Comparison of ENCODE assay signal across 14 mouse cellular contexts in the genomic region with DNA sequence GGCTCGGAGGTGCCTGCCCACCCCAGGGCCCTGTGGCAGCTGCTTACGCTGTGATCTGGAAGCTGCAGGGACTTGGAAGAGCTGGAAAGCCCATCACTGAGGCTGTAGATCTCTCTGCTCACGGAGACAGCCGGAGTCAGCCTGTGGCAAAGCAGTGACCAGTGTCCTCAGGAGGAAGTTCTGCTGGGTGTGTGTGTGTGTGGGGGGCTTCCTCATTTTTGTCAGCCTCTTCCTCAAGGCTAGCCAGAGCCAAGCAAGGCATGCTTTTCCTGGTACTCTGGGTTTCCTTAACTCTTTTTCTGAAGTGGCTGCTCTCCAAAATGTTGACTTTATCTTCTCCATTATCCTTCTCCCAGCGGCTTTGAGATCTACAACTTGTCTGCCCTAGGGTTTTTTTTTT. TPM values are rescaled to one million over a fixed set of nuclear protein-coding genes. Genes with fewer than 3 reads are reported as not detected.
DNase-seq lines count a peak whose midpoint lies in the region; ATAC-seq and TF ChIP-seq lines count a peak whose summit lies in the region.
"Had no signal": no experiment of that assay in that cellular context is flagged by ENCODE, and none has a peak within 500 bp of the region (broad histone marks: within the 10 kb centered on the region; RNA-seq: fewer than 3 reads in every experiment).

No protein-coding gene starts in this region.

- no peak for TF ChIP-seq POLR2A in bone marrow, adult 2 months (IDR thresholded peaks at IDR 0.05; ENCODE audit: borderline replicate concordance, control insufficient read depth, low read depth, low read length)

- no peak overlapping the region for H3K4me2 ChIP-seq in kidney, embryonic 15.5 days
- no peak overlapping the region for H3K4me2 ChIP-seq in kidney, embryonic 14.5 days (replicated peaks; ENCODE audit: low read depth, low read length)
- no peak overlapping the region for H3K4me2 ChIP-seq in heart, embryonic 15.5 days
- no peak overlapping the region for H3K4me2 ChIP-seq in midbrain, embryonic 15.5 days
- H3K4me2 ChIP-seq: embryonic facial prominence, embryonic 15.5 days; limb, embryonic 15.5 days had no signal

- H3K79me2 ChIP-seq in macrophage (ENCODE audit: inconsistent target): no peaks in the 10 kb centered on the region

- H3K27me3 ChIP-seq in kidney, embryonic 15.5 days: no peaks in the 10 kb centered on the region
- H3K27me3 ChIP-seq in kidney, embryonic 14.5 days (ENCODE audit: control insufficient read depth, insufficient read depth, low read length): no peaks in the 10 kb centered on the region
- H3K27me3 ChIP-seq in heart, embryonic 15.5 days: no peaks in the 10 kb centered on the region
- H3K27me3 ChIP-seq in midbrain, embryonic 15.5 days (replicated peaks): no peaks in the 10 kb centered on the region
- H3K27me3 ChIP-seq: embryonic facial prominence, embryonic 15.5 days; limb, embryonic 15.5 days had no signal

- no peak for ATAC-seq in kidney, embryonic 15.5 days (replicated peaks; ENCODE audit: low FRiP score)
- no peak for ATAC-seq in kidney, embryonic 14.5 days (ENCODE audit: low FRiP score, low TSS enrichment)
- ATAC-seq in heart, embryonic 15.5 days (replicated peaks; ENCODE audit: insufficient number of reproducible peaks, insufficient read depth, low FRiP score, low read depth): 0 out of 2 replicates have a peak, but pooled peaks have one; percentile 51
- no peak for ATAC-seq in midbrain, embryonic 15.5 days (replicated peaks)
- ATAC-seq: activated CD4-positive, CD25-positive, alpha-beta regulatory T cell, adult 4 months had no signal

- H3K9me3 ChIP-seq in kidney, embryonic 15.5 days (replicated peaks): no peaks in the 10 kb centered on the region
- peaks cover 4% of the 10 kb centered on the region; the same call in 1 of the 2 replicates for H3K9me3 ChIP-seq in kidney, embryonic 14.5 days (ENCODE audit: control insufficient read depth, low read length)
- no peaks in the 10 kb centered on the region for H3K9me3 ChIP-seq in heart, embryonic 15.5 days (replicated peaks)
- H3K9me3 ChIP-seq in midbrain, embryonic 15.5 days: no peaks in the 10 kb centered on the region
- H3K9me3 ChIP-seq: embryonic facial prominence, embryonic 15.5 days; limb, embryonic 15.5 days had no signal

- H3K36me3 ChIP-seq in kidney, embryonic 15.5 days: no peaks in the 10 kb centered on the region
- H3K36me3 ChIP-seq in kidney, embryonic 14.5 days (ENCODE audit: control insufficient read depth, insufficient read depth, low read length): no peaks in the 10 kb centered on the region
- no peaks in the 10 kb centered on the region for H3K36me3 ChIP-seq in heart, embryonic 15.5 days
- no peaks in the 10 kb centered on the region for H3K36me3 ChIP-seq in macrophage (ENCODE audit: inconsistent target)
- H3K36me3 ChIP-seq in midbrain, embryonic 15.5 days (replicated peaks): no peaks in the 10 kb centered on the region
- H3K36me3 ChIP-seq: embryonic facial prominence, embryonic 15.5 days; limb, embryonic 15.5 days had no signal

- WGBS in kidney, embryonic 15.5 days: 67% methylated on average over 5 of the region's 5 CpGs
- WGBS in kidney, embryonic 14.5 days: 54% methylated on average over 5 of the region's 5 CpGs
- WGBS in bone marrow, adult 2 months: 14% methylated on average over 5 of the region's 5 CpGs
- WGBS in heart, embryonic 15.5 days: 45% methylated on average over 5 of the region's 5 CpGs
- WGBS in macrophage (ENCODE audit: missing documents): 9% methylated on average over 5 of the region's 5 CpGs
- WGBS in midbrain, embryonic 15.5 days: 83% methylated on average over 5 of the region's 5 CpGs

- H3K27ac ChIP-seq in kidney, embryonic 15.5 days: peak overlapping the region; percentile 42; the same call in 1 of the 2 replicates
- no peak overlapping the region for H3K27ac ChIP-seq in kidney, embryonic 14.5 days (ENCODE audit: low read depth, low read length)
- H3K27ac ChIP-seq in bone marrow, adult 2 months (ENCODE audit: control insufficient read depth, insufficient read depth, low read depth, low read length, poor library complexity): peak overlapping the region; percentile 78
- peak overlapping the region; percentile 64 for H3K27ac ChIP-seq in heart, embryonic 15.5 days
- H3K27ac ChIP-seq in macrophage: peak overlapping the region; percentile 87
- no peak overlapping the region for H3K27ac ChIP-seq in midbrain, embryonic 15.5 days
- H3K27ac ChIP-seq: embryonic facial prominence, embryonic 15.5 days; limb, embryonic 15.5 days had no signal

- DNase-seq in layer of hippocampus, postnatal 25 days (ENCODE audit: extremely low spot score in 1 of 2, low spot score in 1 of 2): no peak
- DNase-seq in right cerebral cortex, postnatal 4 days: no peak
- DNase-seq: cerebellum, adult 11 months; kidney, postnatal 25 days; thymus, adult 2 months had no signal

- H3K9ac ChIP-seq in kidney, embryonic 15.5 days: no peak overlapping the region
- no peak overlapping the region for H3K9ac ChIP-seq in kidney, embryonic 14.5 days (ENCODE audit: low read depth, low read length)
- no peak overlapping the region for H3K9ac ChIP-seq in heart, embryonic 15.5 days
- H3K9ac ChIP-seq in midbrain, embryonic 15.5 days: no peak overlapping the region
- H3K9ac ChIP-seq: embryonic facial prominence, embryonic 15.5 days; limb, embryonic 15.5 days had no signal

- no peak overlapping the region for H3K4me3 ChIP-seq in kidney, embryonic 15.5 days (replicated peaks)
- no peak overlapping the region for H3K4me3 ChIP-seq in kidney, embryonic 14.5 days (ENCODE audit: low read length)
- H3K4me3 ChIP-seq in bone marrow, adult 2 months (replicated peaks; ENCODE audit: control insufficient read depth, low read depth, low read length): peak overlapping the region; percentile 57
- H3K4me3 ChIP-seq in heart, embryonic 15.5 days: no peak overlapping the region
- H3K4me3 ChIP-seq in macrophage (ENCODE audit: inconsistent target): peak overlapping the region; percentile 29
- no peak overlapping the region for H3K4me3 ChIP-seq in midbrain, embryonic 15.5 days
- H3K4me3 ChIP-seq: embryonic facial prominence, embryonic 15.5 days; limb, embryonic 15.5 days had no signal

- no peak for TF ChIP-seq CTCF in bone marrow, adult 2 months (IDR thresholded peaks at IDR 0.05; ENCODE audit: control insufficient read depth, insufficient read depth, low read length)

- H3K4me1 ChIP-seq in kidney, embryonic 15.5 days: peaks cover 29% of the 10 kb centered on the region; the same call in 1 of the 2 replicates
- H3K4me1 ChIP-seq in kidney, embryonic 14.5 days (ENCODE audit: control insufficient read depth, insufficient read depth, low read length): no peaks in the 10 kb centered on the region
- no peaks in the 10 kb centered on the region; the same call in none of the 2 replicates for H3K4me1 ChIP-seq in bone marrow, adult 2 months (ENCODE audit: control insufficient read depth, insufficient read depth, low read length)
- peaks cover 8% of the 10 kb centered on the region for H3K4me1 ChIP-seq in heart, embryonic 15.5 days (replicated peaks)
- no peaks in the 10 kb centered on the region for H3K4me1 ChIP-seq in midbrain, embryonic 15.5 days

RNA-seq across cellular contexts. Expression of gene Vps37b, which starts 27.6 kb away (rescaled TPM):
- 33.8 and 35.3 TPM in 2 replicates for polyA plus RNA-seq in kidney, embryonic 15.5 days (2015; fragmentation: Nextera tagmentation; extraction: Ambion mirVana)
- polyA plus RNA-seq in kidney, embryonic 14.5 days (2014; fragmentation: Nextera tagmentation; extraction: Ambion mirVana): 20.2 and 27.6 TPM in 2 replicates
- polyA plus RNA-seq in bone marrow, adult 2 months (2011; ENCODE audit: insufficient read depth, insufficient read length, low replicate concordance, missing spikeins): 11.3 and 26.1 TPM in 2 replicates
- polyA plus RNA-seq in heart, embryonic 15.5 days (2015; fragmentation: Nextera tagmentation; extraction: Ambion mirVana): 49.9 and 56.0 TPM in 2 replicates
- total RNA-seq in macrophage (2018; cell fraction: chromatin; rRNA removed): 10 to 100 TPM in 18 of 26 experiments, 1 to 10 TPM in 8; 2.8 to 36.2 (median 19.1) TPM
- 10 to 100 TPM; 16.0 to 47.4 (median 23.1) TPM for total RNA-seq in macrophage (2018; cell fraction: cytosol; rRNA removed)
- total RNA-seq in macrophage (2018; cell fraction: nucleus; rRNA removed): 10 to 100 TPM; 11.7 to 48.2 (median 24.6) TPM
- polyA plus RNA-seq in macrophage (2018): 13.1 to 27.6 TPM (median 22.7 TPM) in 3 replicates
- 10 to 100 TPM; 41.2 to 47.2 TPM for total RNA-seq in layer of hippocampus, postnatal 25 days (2021)
- polyA plus RNA-seq in midbrain, embryonic 15.5 days (2015; fragmentation: Nextera tagmentation; extraction: Ambion mirVana): 66.7 and 73.7 TPM in 2 replicates

RNA-seq across cellular contexts. Expression of gene Abcb9, which starts 35.9 kb away (rescaled TPM):
- 1.5 and 1.7 TPM in 2 replicates for polyA plus RNA-seq in kidney, embryonic 15.5 days (2015; fragmentation: Nextera tagmentation; extraction: Ambion mirVana)
- polyA plus RNA-seq in kidney, embryonic 14.5 days (2014; fragmentation: Nextera tagmentation; extraction: Ambion mirVana): 0.44 and 0.97 TPM in 2 replicates
- polyA plus RNA-seq in bone marrow, adult 2 months (2011; ENCODE audit: insufficient read depth, insufficient read length, low replicate concordance, missing spikeins): 5.9 and 7.4 TPM in 2 replicates
- polyA plus RNA-seq in heart, embryonic 15.5 days (2015; fragmentation: Nextera tagmentation; extraction: Ambion mirVana): 1.7 and 4.9 TPM in 2 replicates
- 1 to 10 TPM in 22 of 26 experiments, under 1 TPM in 3, not detected in 1; 0.37 to 5.0 (median 2.4) TPM for total RNA-seq in macrophage (2018; cell fraction: chromatin; rRNA removed)
- total RNA-seq in macrophage (2018; cell fraction: cytosol; rRNA removed): 1 to 10 TPM; 1.2 to 3.1 (median 1.9) TPM
- 1 to 10 TPM in 25 of 26 experiments, under 1 TPM in 1; 0.87 to 4.5 (median 2.6) TPM for total RNA-seq in macrophage (2018; cell fraction: nucleus; rRNA removed)
- 1.6 to 2.1 TPM (median 1.6 TPM) in 3 replicates for polyA plus RNA-seq in macrophage (2018)
- 10 to 100 TPM; 29.3 to 33.8 TPM for total RNA-seq in layer of hippocampus, postnatal 25 days (2021)
- polyA plus RNA-seq in midbrain, embryonic 15.5 days (2015; fragmentation: Nextera tagmentation; extraction: Ambion mirVana): 16.0 and 17.7 TPM in 2 replicates

RNA-seq across cellular contexts. Expression of gene Ogfod2, which starts 52.4 kb away (rescaled TPM):
- polyA plus RNA-seq in kidney, embryonic 15.5 days (2015; fragmentation: Nextera tagmentation; extraction: Ambion mirVana): 22.5 and 24.7 TPM in 2 replicates
- 12.2 and 15.3 TPM in 2 replicates for polyA plus RNA-seq in kidney, embryonic 14.5 days (2014; fragmentation: Nextera tagmentation; extraction: Ambion mirVana)
- 14.8 and 35.5 TPM in 2 replicates for polyA plus RNA-seq in bone marrow, adult 2 months (2011; ENCODE audit: insufficient read depth, insufficient read length, low replicate concordance, missing spikeins)
- polyA plus RNA-seq in heart, embryonic 15.5 days (2015; fragmentation: Nextera tagmentation; extraction: Ambion mirVana): 18.2 and 22.3 TPM in 2 replicates
- total RNA-seq in macrophage (2018; cell fraction: chromatin; rRNA removed): 10 to 100 TPM in 19 of 26 experiments, 1 to 10 TPM in 7; 5.4 to 44.7 (median 17.3) TPM
- total RNA-seq in macrophage (2018; cell fraction: cytosol; rRNA removed): 10 to 100 TPM in 20 of 26 experiments, 1 to 10 TPM in 6; 5.9 to 17.9 (median 13.8) TPM
- 10 to 100 TPM in 20 of 26 experiments, 1 to 10 TPM in 6; 4.4 to 32.4 (median 16.5) TPM for total RNA-seq in macrophage (2018; cell fraction: nucleus; rRNA removed)
- polyA plus RNA-seq in macrophage (2018): 4.3 to 17.5 TPM (median 13.1 TPM) in 3 replicates
- 10 to 100 TPM; 33.9 to 35.0 TPM for total RNA-seq in layer of hippocampus, postnatal 25 days (2021)
- 37.7 and 38.0 TPM in 2 replicates for polyA plus RNA-seq in midbrain, embryonic 15.5 days (2015; fragmentation: Nextera tagmentation; extraction: Ambion mirVana)

RNA-seq across cellular contexts. Expression of gene Arl6ip4, which starts 56.2 kb away (rescaled TPM):
- polyA plus RNA-seq in kidney, embryonic 15.5 days (2015; fragmentation: Nextera tagmentation; extraction: Ambion mirVana): 101 and 108 TPM in 2 replicates
- 105 and 114 TPM in 2 replicates for polyA plus RNA-seq in kidney, embryonic 14.5 days (2014; fragmentation: Nextera tagmentation; extraction: Ambion mirVana)
- 72.3 and 112 TPM in 2 replicates for polyA plus RNA-seq in bone marrow, adult 2 months (2011; ENCODE audit: insufficient read depth, insufficient read length, low replicate concordance, missing spikeins)
- polyA plus RNA-seq in heart, embryonic 15.5 days (2015; fragmentation: Nextera tagmentation; extraction: Ambion mirVana): 67.6 and 75.3 TPM in 2 replicates
- 10 to 100 TPM in 24 of 26 experiments, 1 to 10 TPM in 2; 5.8 to 48.3 (median 27.5) TPM for total RNA-seq in macrophage (2018; cell fraction: chromatin; rRNA removed)
- total RNA-seq in macrophage (2018; cell fraction: cytosol; rRNA removed): 10 to 100 TPM; 30.9 to 65.6 (median 45.4) TPM
- 10 to 100 TPM; 10.0 to 52.3 (median 24.8) TPM for total RNA-seq in macrophage (2018; cell fraction: nucleus; rRNA removed)
- polyA plus RNA-seq in macrophage (2018): 37.6 to 60.2 TPM (median 56.1 TPM) in 3 replicates
- 10 to 100 TPM; 44.9 to 45.8 TPM for total RNA-seq in layer of hippocampus, postnatal 25 days (2021)
- 79.6 and 81.1 TPM in 2 replicates for polyA plus RNA-seq in midbrain, embryonic 15.5 days (2015; fragmentation: Nextera tagmentation; extraction: Ambion mirVana)

Comparison
In these comparisons a context has a peak if more than half of its experiments do, and no peak if none do; other contexts are left out.
1. H3K27ac ChIP-seq: peak in kidney, embryonic 15.5 days (single experiment), bone marrow, adult 2 months (single experiment), heart, embryonic 15.5 days (single experiment) and macrophage (single experiment); none in kidney, embryonic 14.5 days (single experiment) and midbrain, embryonic 15.5 days (single experiment).
2. H3K4me3 ChIP-seq: peak in bone marrow, adult 2 months (single experiment) and macrophage (single experiment); none in kidney, embryonic 15.5 days (single experiment), kidney, embryonic 14.5 days (single experiment), heart, embryonic 15.5 days (single experiment) and midbrain, embryonic 15.5 days (single experiment).